In genomic region chr7:109690961-109691360, GRCm38 (mm10) we compare ENCODE assay signal across 22 mouse cellular contexts. TPM values are rescaled to one million over a fixed set of nuclear protein-coding genes. Genes with fewer than 3 reads are reported as not detected.
DNase-seq lines count a peak whose midpoint lies in the region; ATAC-seq and TF ChIP-seq lines count a peak whose summit lies in the region.
"Had no signal": no experiment of that assay in that cellular context is flagged by ENCODE, and none has a peak within 500 bp of the region (broad histone marks: within the 10 kb centered on the region; RNA-seq: fewer than 3 reads in every experiment).

No protein-coding gene starts in this region.

- peaks cover 14% of the 10 kb centered on the region for H3K4me1 ChIP-seq in heart, embryonic 10.5 days
- no peaks in the 10 kb centered on the region for H3K4me1 ChIP-seq in kidney, adult 2 months (ENCODE audit: control insufficient read depth, insufficient read depth, low read length)
- peaks cover 18% of the 10 kb centered on the region; the same call in 1 of the 2 replicates for H3K4me1 ChIP-seq in kidney, embryonic 15.5 days
- H3K4me1 ChIP-seq in stomach, embryonic 16.5 days (ENCODE audit: control insufficient read depth, insufficient read depth, low read length), result 0 out of 2 replicates have a peak, but pooled peaks cover 3% of the 10 kb centered on the region
- H3K4me1 ChIP-seq in stomach, postnatal 0 days (replicated peaks; ENCODE audit: control insufficient read depth, insufficient read depth), result 0 out of 2 replicates have a peak, but pooled peaks cover 3% of the 10 kb centered on the region
- H3K4me1 ChIP-seq: liver, embryonic 13.5 days; neural tube, embryonic 12.5 days had no signal

- no peaks in the 10 kb centered on the region for H3K36me3 ChIP-seq in heart, embryonic 10.5 days
- H3K36me3 ChIP-seq in kidney, adult 2 months (ENCODE audit: control insufficient read depth, insufficient read depth, low read length), result no peaks in the 10 kb centered on the region
- H3K36me3 ChIP-seq in kidney, embryonic 15.5 days, result no peaks in the 10 kb centered on the region
- H3K36me3 ChIP-seq in stomach, embryonic 16.5 days (ENCODE audit: control insufficient read depth, insufficient read depth, low read length), result no peaks in the 10 kb centered on the region
- H3K36me3 ChIP-seq in stomach, postnatal 0 days (ENCODE audit: control insufficient read depth, insufficient read depth, low read length), result no peaks in the 10 kb centered on the region
- H3K36me3 ChIP-seq: embryonic facial prominence, embryonic 13.5 days; heart, embryonic 13.5 days; liver, embryonic 13.5 days; midbrain, embryonic 12.5 days; neural tube, embryonic 12.5 days had no signal

- no peak for TF ChIP-seq EP300 in stomach, postnatal 0 days (optimal IDR thresholded peaks at IDR 0.05)

- H3K9ac ChIP-seq in kidney, embryonic 15.5 days, result no peak overlapping the region
- no peak overlapping the region for H3K9ac ChIP-seq in stomach, embryonic 16.5 days (ENCODE audit: low read length)
- H3K9ac ChIP-seq in stomach, postnatal 0 days (ENCODE audit: low read length), result no peak overlapping the region
- H3K9ac ChIP-seq: embryonic facial prominence, embryonic 13.5 days; heart, embryonic 13.5 days; liver, embryonic 13.5 days; midbrain, embryonic 12.5 days; neural tube, embryonic 12.5 days had no signal

- no peak for ATAC-seq in kidney, embryonic 15.5 days (replicated peaks; ENCODE audit: low FRiP score)
- no peak for ATAC-seq in stomach, embryonic 16.5 days (ENCODE audit: insufficient read depth, low FRiP score)
- ATAC-seq in stomach, postnatal 0 days (ENCODE audit: low FRiP score, low TSS enrichment), result no peak
- ATAC-seq: activated CD4-positive, CD25-positive, alpha-beta regulatory T cell, adult 4 months; forebrain, embryonic 14.5 days; hindbrain, postnatal 0 days had no signal

- 85% methylated on average over 5 of the region's 5 CpGs for WGBS in heart, embryonic 10.5 days
- WGBS in kidney, adult 2 months, result 69% methylated on average over 5 of the region's 5 CpGs
- WGBS in kidney, embryonic 15.5 days, result 60% methylated on average over 5 of the region's 5 CpGs
- WGBS in stomach, embryonic 16.5 days, result 61% methylated on average over 5 of the region's 5 CpGs
- WGBS in stomach, postnatal 0 days, result 55% methylated on average over 5 of the region's 5 CpGs

- no peak for TF ChIP-seq POLR2A in kidney, adult 2 months (IDR thresholded peaks at IDR 0.05; ENCODE audit: low read depth, low read length)

- H3K27ac ChIP-seq in heart, embryonic 10.5 days, result no peak overlapping the region
- peak overlapping the region; percentile 86; the same call in 1 of the 2 replicates for H3K27ac ChIP-seq in kidney, adult 2 months (ENCODE audit: insufficient read depth, low read depth, low read length)
- H3K27ac ChIP-seq in kidney, embryonic 15.5 days, result no peak overlapping the region
- peak overlapping the region; percentile 25; the same call in 1 of the 2 replicates for H3K27ac ChIP-seq in stomach, embryonic 16.5 days (ENCODE audit: low read length)
- no peak overlapping the region for H3K27ac ChIP-seq in stomach, postnatal 0 days (replicated peaks)
- H3K27ac ChIP-seq: embryonic facial prominence, embryonic 13.5 days; heart, embryonic 13.5 days; hindbrain, postnatal 0 days; liver, embryonic 13.5 days; midbrain, embryonic 12.5 days; neural tube, embryonic 12.5 days had no signal

- DNase-seq in heart, adult 11 months, result peak; percentile 92
- DNase-seq in heart, embryonic 10.5 days (ENCODE audit: low spot score), result no peak
- DNase-seq in kidney, adult 2 months, result peak; percentile 64
- DNase-seq in stomach, postnatal 0 days (ENCODE audit: low spot score), result no peak
- DNase-seq in right cerebral cortex, postnatal 4 days, result no peak
- no peak for DNase-seq in c-Kit-positive CD71-positive TER-119-positive erythroid progenitor cells, embryonic 14.5 days (ENCODE audit: low spot score)
- DNase-seq: adrenal gland, postnatal 10 days; cerebellum, postnatal 10 days; gastrocnemius, postnatal 14 days; liver, embryonic 13.5 days; thymus, adult 18-20 months had no signal

- no peaks in the 10 kb centered on the region for H3K9me3 ChIP-seq in heart, embryonic 10.5 days
- no peaks in the 10 kb centered on the region for H3K9me3 ChIP-seq in kidney, embryonic 15.5 days (replicated peaks)
- no peaks in the 10 kb centered on the region for H3K9me3 ChIP-seq in stomach, embryonic 16.5 days (replicated peaks; ENCODE audit: control insufficient read depth, low read length)
- no peaks in the 10 kb centered on the region for H3K9me3 ChIP-seq in stomach, postnatal 0 days (ENCODE audit: control insufficient read depth, low read length)
- H3K9me3 ChIP-seq: embryonic facial prominence, embryonic 13.5 days; heart, embryonic 13.5 days; liver, embryonic 13.5 days; midbrain, embryonic 12.5 days; neural tube, embryonic 12.5 days had no signal

- H3K4me2 ChIP-seq in kidney, embryonic 15.5 days, result no peak overlapping the region
- H3K4me2 ChIP-seq in stomach, embryonic 16.5 days (ENCODE audit: low read depth, low read length), result no peak overlapping the region
- no peak overlapping the region for H3K4me2 ChIP-seq in stomach, postnatal 0 days (replicated peaks; ENCODE audit: low read depth)
- H3K4me2 ChIP-seq: embryonic facial prominence, embryonic 13.5 days; heart, embryonic 13.5 days; liver, embryonic 13.5 days; midbrain, embryonic 12.5 days; neural tube, embryonic 12.5 days had no signal

- TF ChIP-seq CTCF in kidney, adult 2 months (conservative IDR thresholded peaks at IDR 0.05; ENCODE audit: insufficient read depth, insufficient read length, low read depth, low read length), result no peak
- TF ChIP-seq CTCF in stomach, postnatal 0 days (IDR thresholded peaks at IDR 0.05; ENCODE audit: low read depth), result no peak

- H3K27me3 ChIP-seq in heart, embryonic 10.5 days (ENCODE audit: insufficient read depth, poor library complexity, severe bottlenecking), result no peaks in the 10 kb centered on the region
- H3K27me3 ChIP-seq in kidney, adult 2 months (replicated peaks; ENCODE audit: control insufficient read depth, insufficient read depth, low read length), result no peaks in the 10 kb centered on the region
- H3K27me3 ChIP-seq in kidney, embryonic 15.5 days, result no peaks in the 10 kb centered on the region
- no peaks in the 10 kb centered on the region for H3K27me3 ChIP-seq in stomach, embryonic 16.5 days (ENCODE audit: control insufficient read depth, insufficient read depth, low read length)
- H3K27me3 ChIP-seq in stomach, postnatal 0 days (ENCODE audit: control insufficient read depth, insufficient read depth, low read length), result no peaks in the 10 kb centered on the region
- H3K27me3 ChIP-seq: embryonic facial prominence, embryonic 13.5 days; heart, embryonic 13.5 days; liver, embryonic 13.5 days; midbrain, embryonic 12.5 days; neural tube, embryonic 12.5 days had no signal

- no peak overlapping the region for H3K4me3 ChIP-seq in heart, embryonic 10.5 days
- H3K4me3 ChIP-seq in kidney, adult 2 months (ENCODE audit: insufficient read depth, low read depth, low read length), result no peak overlapping the region
- no peak overlapping the region for H3K4me3 ChIP-seq in kidney, embryonic 15.5 days (replicated peaks)
- H3K4me3 ChIP-seq in stomach, embryonic 16.5 days (replicated peaks; ENCODE audit: low read length), result no peak overlapping the region
- H3K4me3 ChIP-seq in stomach, postnatal 0 days (ENCODE audit: low read depth, low read length), result no peak overlapping the region
- H3K4me3 ChIP-seq: embryonic facial prominence, embryonic 13.5 days; heart, embryonic 13.5 days; liver, embryonic 13.5 days; midbrain, embryonic 12.5 days; neural tube, embryonic 12.5 days had no signal

RNA-seq across cellular contexts. Expression of gene St5, which starts 12.4 kb away (rescaled TPM):
- 37.7 and 39.9 TPM in 2 replicates for polyA plus RNA-seq in heart, embryonic 10.5 days (2016; fragmentation: Nextera tagmentation; extraction: Ambion mirVana)
- polyA plus RNA-seq in kidney, adult 2 months (2012; rRNA removed), result 39.5 and 47.6 TPM in 2 replicates
- 34.5 and 35.4 TPM in 2 replicates for polyA plus RNA-seq in kidney, embryonic 15.5 days (2015; fragmentation: Nextera tagmentation; extraction: Ambion mirVana)
- polyA plus RNA-seq in stomach, embryonic 16.5 days (2015; fragmentation: Nextera tagmentation; extraction: Ambion mirVana), result 64.0 and 68.3 TPM in 2 replicates
- polyA plus RNA-seq in stomach, postnatal 0 days (2015; fragmentation: Nextera tagmentation; extraction: Ambion mirVana), result 35.3 and 35.6 TPM in 2 replicates

RNA-seq across cellular contexts. Expression of gene Akip1, which starts 12.5 kb away (rescaled TPM):
- polyA plus RNA-seq in heart, embryonic 10.5 days (2016; fragmentation: Nextera tagmentation; extraction: Ambion mirVana), result 32.5 and 34.6 TPM in 2 replicates
- 24.7 and 29.8 TPM in 2 replicates for polyA plus RNA-seq in kidney, adult 2 months (2012; rRNA removed)
- 27.2 and 31.3 TPM in 2 replicates for polyA plus RNA-seq in kidney, embryonic 15.5 days (2015; fragmentation: Nextera tagmentation; extraction: Ambion mirVana)
- 42.5 and 42.7 TPM in 2 replicates for polyA plus RNA-seq in stomach, embryonic 16.5 days (2015; fragmentation: Nextera tagmentation; extraction: Ambion mirVana)
- 36.8 and 38.6 TPM in 2 replicates for polyA plus RNA-seq in stomach, postnatal 0 days (2015; fragmentation: Nextera tagmentation; extraction: Ambion mirVana)

RNA-seq across cellular contexts. Expression of gene BC051019, which starts 32.7 kb away (rescaled TPM):
- 0.11 TPM in 1 of 2 replicates, not detected in the other for polyA plus RNA-seq in heart, embryonic 10.5 days (2016; fragmentation: Nextera tagmentation; extraction: Ambion mirVana)
- 0.08 TPM in 1 of 2 replicates, not detected in the other for polyA plus RNA-seq in kidney, adult 2 months (2012; rRNA removed)
- polyA plus RNA-seq in kidney, embryonic 15.5 days (2015; fragmentation: Nextera tagmentation; extraction: Ambion mirVana), result 0.19 TPM in 1 of 2 replicates, not detected in the other
- 0.23 and 0.45 TPM in 2 replicates for polyA plus RNA-seq in stomach, embryonic 16.5 days (2015; fragmentation: Nextera tagmentation; extraction: Ambion mirVana)
- 0.17 and 0.25 TPM in 2 replicates for polyA plus RNA-seq in stomach, postnatal 0 days (2015; fragmentation: Nextera tagmentation; extraction: Ambion mirVana)
- polyA plus RNA-seq: midbrain, embryonic 12.5 days; neural tube, embryonic 12.5 days; small intestine, adult 2 months had no signal

RNA-seq across cellular contexts. Expression of gene Ascl3, which starts 40.6 kb away (rescaled TPM):
- not detected in 2 replicates for polyA plus RNA-seq in heart, embryonic 10.5 days (2016; fragmentation: Nextera tagmentation; extraction: Ambion mirVana)
- polyA plus RNA-seq in kidney, adult 2 months (2012; rRNA removed), result 0.92 and 1.6 TPM in 2 replicates
- 0.24 TPM in 1 of 2 replicates, not detected in the other for polyA plus RNA-seq in kidney, embryonic 15.5 days (2015; fragmentation: Nextera tagmentation; extraction: Ambion mirVana)
- polyA plus RNA-seq in stomach, embryonic 16.5 days (2015; fragmentation: Nextera tagmentation; extraction: Ambion mirVana), result 0.21 TPM in 1 of 2 replicates, not detected in the other
- 0.39 and 0.56 TPM in 2 replicates for polyA plus RNA-seq in stomach, postnatal 0 days (2015; fragmentation: Nextera tagmentation; extraction: Ambion mirVana)
- polyA plus RNA-seq: activated CD4-positive, CD25-positive, alpha-beta regulatory T cell, adult 4 months; embryonic facial prominence, embryonic 13.5 days; forebrain, embryonic 14.5 days; heart, embryonic 13.5 days; limb, embryonic 11.5 days; liver, embryonic 13.5 days; midbrain, embryonic 12.5 days; neural tube, embryonic 12.5 days had no signal

Comparison
In these comparisons a context has a peak if more than half of its experiments do, and no peak if none do; other contexts are left out.
1. DNase-seq: peak in heart, adult 11 months (single experiment) and kidney, adult 2 months (single experiment); none in heart, embryonic 10.5 days (single experiment), stomach, postnatal 0 days (single experiment), right cerebral cortex, postnatal 4 days (single experiment) and c-Kit-positive CD71-positive TER-119-positive erythroid progenitor cells, embryonic 14.5 days (single experiment).
2. H3K27ac ChIP-seq: peak in kidney, adult 2 months (single experiment) and stomach, embryonic 16.5 days (single experiment); none in heart, embryonic 10.5 days (single experiment), kidney, embryonic 15.5 days (single experiment) and stomach, postnatal 0 days (single experiment).